Mouse (Mus musculus): ENCODE measurements around the gene Pakap. TPM values are rescaled to one million over a fixed set of nuclear protein-coding genes. Genes with fewer than 3 reads are reported as not detected.

Pakap gene
- polyA plus RNA-seq, 1 experiment from 2014 or later: 9.8 TPM

DNA sequence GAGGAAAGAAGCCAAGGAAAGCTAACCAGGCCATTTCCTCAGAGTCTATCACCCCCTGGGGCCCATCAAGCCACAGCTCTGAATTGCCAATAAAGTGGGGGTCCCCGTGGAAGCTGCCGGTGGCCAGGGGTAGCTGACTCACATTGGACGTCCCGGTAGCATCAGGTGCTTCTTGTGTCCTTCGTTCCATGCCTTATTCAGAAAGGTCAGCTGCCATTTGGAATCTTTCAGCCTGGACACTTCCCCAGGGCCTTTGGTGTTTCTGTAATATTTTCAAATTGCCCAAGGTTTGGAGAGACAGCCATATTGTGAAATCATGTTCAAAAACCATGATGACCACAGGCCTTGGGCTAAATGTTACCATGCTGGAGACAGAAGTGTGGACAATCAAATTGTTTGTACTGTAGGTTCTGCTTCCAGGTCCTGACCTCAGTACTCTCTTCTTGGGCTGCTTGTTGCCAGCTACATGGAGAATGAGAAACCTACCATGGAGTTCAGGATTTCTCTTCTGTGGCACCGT is 17.4 kb downstream of the Pakap start:
- Histone ChIP-seq H3K9ac (replicated peaks; ENCODE audit: low read depth, low read length) (no peak overlapping the region), H3K4me2 (ENCODE audit: low read depth, low read length) (no peak overlapping the region), H3K36me3 (ENCODE audit: control insufficient read depth, insufficient read depth, low read length) (no peaks in the 10 kb centered on the region), H3K4me3 (ENCODE audit: low read depth, low read length) (no peak overlapping the region), H3K9me3 (ENCODE audit: control insufficient read depth, low read length) (no peaks in the 10 kb centered on the region), H3K27ac (ENCODE audit: low read depth, low read length) (no peak overlapping the region), H3K4me1 (ENCODE audit: control insufficient read depth, insufficient read depth, low read length) (no peaks in the 10 kb centered on the region), H3K27me3 (ENCODE audit: control insufficient read depth, insufficient read depth, low read length) (no peaks in the 10 kb centered on the region)
- no peak for ATAC-seq (ENCODE audit: low read depth)
- WGBS: 78% methylated on average over 6 of the region's 6 CpGs

DNA sequence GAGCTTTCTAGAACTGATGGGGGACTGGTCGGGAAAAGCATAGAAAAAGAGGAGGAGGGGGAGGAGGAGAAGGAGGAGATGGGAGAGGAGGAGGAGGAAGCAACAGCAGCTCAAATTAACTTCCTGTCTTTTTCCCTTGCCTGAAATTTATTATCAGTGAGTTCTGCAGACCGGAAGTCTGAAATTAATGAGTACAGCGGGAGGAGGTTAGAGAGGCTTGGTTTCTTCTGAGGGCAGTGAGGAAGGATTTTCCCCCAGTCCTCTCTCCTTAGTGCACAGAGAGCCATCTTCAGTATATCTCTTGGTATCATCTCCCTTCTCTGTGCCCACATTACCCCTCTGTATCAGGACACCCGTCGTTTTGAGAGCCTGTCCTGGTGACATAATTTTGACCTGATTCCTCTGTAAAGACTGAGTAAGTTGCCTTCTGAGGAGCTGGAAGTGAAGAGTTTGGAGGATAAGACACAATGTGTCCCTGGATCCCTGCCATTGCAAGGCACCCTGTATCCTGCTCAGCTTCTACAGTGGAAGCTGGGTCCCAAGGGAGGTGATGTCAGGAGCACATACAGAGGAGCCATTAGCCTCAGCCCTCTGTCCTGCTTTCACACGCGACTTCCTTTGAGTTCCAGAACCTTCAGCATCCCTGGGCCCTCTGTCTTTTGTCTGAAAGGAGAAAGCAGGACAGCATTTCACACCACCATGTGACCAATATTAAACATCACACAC is 19.1 kb downstream of the Pakap start:
- WGBS: 69% methylated on average over 7 of the region's 7 CpGs
- Histone ChIP-seq H3K4me2 (ENCODE audit: low read depth, low read length) (no peak overlapping the region), H3K27me3 (ENCODE audit: control insufficient read depth, insufficient read depth, low read length) (no peaks in the 10 kb centered on the region), H3K4me1 (ENCODE audit: control insufficient read depth, insufficient read depth, low read length) (no peaks in the 10 kb centered on the region), H3K9me3 (ENCODE audit: control insufficient read depth, low read length) (no peaks in the 10 kb centered on the region), H3K4me3 (ENCODE audit: low read depth, low read length) (no peak overlapping the region), H3K9ac (replicated peaks; ENCODE audit: low read depth, low read length) (no peak overlapping the region), H3K36me3 (ENCODE audit: control insufficient read depth, insufficient read depth, low read length) (no peaks in the 10 kb centered on the region), H3K27ac (ENCODE audit: low read depth, low read length) (no peak overlapping the region)
- no peak for ATAC-seq (ENCODE audit: low read depth)

DNA sequence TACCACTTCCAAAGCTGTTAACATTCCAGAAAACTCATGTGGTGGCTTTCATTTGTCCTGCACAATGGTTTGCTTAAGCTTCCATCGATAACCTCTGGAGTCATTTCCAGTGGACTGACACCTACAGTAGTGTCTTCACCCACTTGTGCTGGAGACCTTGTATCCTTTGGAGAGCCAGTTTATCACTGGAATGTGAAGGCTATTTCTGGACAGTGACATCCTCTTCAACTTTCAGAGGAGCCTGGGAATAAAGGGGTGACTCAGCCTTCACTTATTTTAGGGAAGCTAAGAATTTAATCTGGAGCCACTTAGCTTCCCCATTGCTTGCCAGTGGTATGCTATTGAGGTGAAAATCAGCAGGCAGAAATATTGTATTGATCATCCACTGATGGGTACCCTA is 20.4 kb downstream of the Pakap start:
- Histone ChIP-seq H3K4me1 (ENCODE audit: control insufficient read depth, insufficient read depth, low read length) (no peaks in the 10 kb centered on the region), H3K9me3 (ENCODE audit: control insufficient read depth, low read length) (no peaks in the 10 kb centered on the region), H3K36me3 (ENCODE audit: control insufficient read depth, insufficient read depth, low read length) (no peaks in the 10 kb centered on the region), H3K27ac (ENCODE audit: low read depth, low read length) (no peak overlapping the region), H3K9ac (replicated peaks; ENCODE audit: low read depth, low read length) (no peak overlapping the region), H3K27me3 (ENCODE audit: control insufficient read depth, insufficient read depth, low read length) (no peaks in the 10 kb centered on the region), H3K4me3 (ENCODE audit: low read depth, low read length) (no peak overlapping the region), H3K4me2 (ENCODE audit: low read depth, low read length) (no peak overlapping the region)
- 92% methylated on average over 1 of the region's 1 CpGs for WGBS
- no peak for ATAC-seq (ENCODE audit: low read depth)

DNA sequence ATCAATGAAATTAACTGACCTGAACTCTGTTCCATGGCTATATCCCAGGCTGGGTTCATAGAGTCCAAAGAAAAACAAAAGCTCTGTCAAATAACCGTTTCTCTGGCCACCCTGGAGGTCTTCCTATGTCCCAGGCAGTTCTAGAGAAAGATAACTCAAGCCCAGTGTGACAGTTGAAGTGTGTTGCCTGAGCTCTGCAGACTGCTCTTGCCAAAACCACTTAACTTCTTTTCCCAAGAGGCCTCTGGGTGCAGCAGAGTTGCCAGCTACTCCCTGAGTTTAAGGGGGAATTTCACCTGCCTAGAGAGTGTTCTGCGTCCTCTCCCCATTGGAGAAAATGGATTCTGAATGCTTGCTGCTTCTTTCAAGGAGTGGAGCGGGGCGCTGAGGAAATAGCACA is 24.8 kb downstream of the Pakap start:
- no peak overlapping the region for H3K9ac ChIP-seq (replicated peaks; ENCODE audit: low read depth, low read length)
- no peaks in the 10 kb centered on the region for H3K27me3 ChIP-seq (ENCODE audit: control insufficient read depth, insufficient read depth, low read length)
- H3K4me1 ChIP-seq (ENCODE audit: control insufficient read depth, insufficient read depth, low read length): no peaks in the 10 kb centered on the region
- ATAC-seq (ENCODE audit: low read depth): no peak
- H3K27ac ChIP-seq (ENCODE audit: low read depth, low read length): no peak overlapping the region
- 75% methylated on average over 4 of the region's 4 CpGs for WGBS
- no peaks in the 10 kb centered on the region for H3K9me3 ChIP-seq (ENCODE audit: control insufficient read depth, low read length)
- H3K4me2 ChIP-seq (ENCODE audit: low read depth, low read length): no peak overlapping the region
- no peak overlapping the region for H3K4me3 ChIP-seq (ENCODE audit: low read depth, low read length)
- H3K36me3 ChIP-seq (ENCODE audit: control insufficient read depth, insufficient read depth, low read length): no peaks in the 10 kb centered on the region

DNA sequence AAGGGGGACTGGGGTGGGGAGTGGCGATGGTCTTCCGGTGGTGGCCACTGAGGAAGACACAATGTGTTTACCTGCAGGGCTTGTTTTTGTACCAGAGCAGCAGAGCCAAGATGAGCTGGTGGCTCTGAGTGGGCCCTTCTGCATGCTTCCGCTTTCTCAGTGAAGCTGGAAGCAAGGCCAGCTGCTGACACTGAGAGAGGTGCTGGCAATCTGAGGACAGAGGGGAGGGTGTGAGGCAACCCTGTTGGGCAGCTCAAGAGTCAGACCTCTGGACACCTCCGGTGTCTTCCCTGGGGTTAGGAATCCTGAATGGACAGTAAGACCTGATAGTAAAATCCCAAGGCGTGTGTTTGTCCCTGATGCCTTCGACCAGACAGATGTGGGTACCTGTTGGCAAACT is 32.0 kb downstream of the Pakap start:
- no peak overlapping the region for H3K4me2 ChIP-seq (ENCODE audit: low read depth, low read length)
- H3K36me3 ChIP-seq (ENCODE audit: control insufficient read depth, insufficient read depth, low read length): no peaks in the 10 kb centered on the region
- H3K9me3 ChIP-seq (ENCODE audit: control insufficient read depth, low read length): no peaks in the 10 kb centered on the region
- H3K27ac ChIP-seq (ENCODE audit: low read depth, low read length): no peak overlapping the region
- 89% methylated on average over 6 of the region's 6 CpGs for WGBS
- no peak overlapping the region for H3K4me3 ChIP-seq (ENCODE audit: low read depth, low read length)
- no peak for ATAC-seq (ENCODE audit: low read depth)
- H3K4me1 ChIP-seq (ENCODE audit: control insufficient read depth, insufficient read depth, low read length): no peaks in the 10 kb centered on the region
- no peaks in the 10 kb centered on the region for H3K27me3 ChIP-seq (ENCODE audit: control insufficient read depth, insufficient read depth, low read length)
- no peak overlapping the region for H3K9ac ChIP-seq (replicated peaks; ENCODE audit: low read depth, low read length)

DNA sequence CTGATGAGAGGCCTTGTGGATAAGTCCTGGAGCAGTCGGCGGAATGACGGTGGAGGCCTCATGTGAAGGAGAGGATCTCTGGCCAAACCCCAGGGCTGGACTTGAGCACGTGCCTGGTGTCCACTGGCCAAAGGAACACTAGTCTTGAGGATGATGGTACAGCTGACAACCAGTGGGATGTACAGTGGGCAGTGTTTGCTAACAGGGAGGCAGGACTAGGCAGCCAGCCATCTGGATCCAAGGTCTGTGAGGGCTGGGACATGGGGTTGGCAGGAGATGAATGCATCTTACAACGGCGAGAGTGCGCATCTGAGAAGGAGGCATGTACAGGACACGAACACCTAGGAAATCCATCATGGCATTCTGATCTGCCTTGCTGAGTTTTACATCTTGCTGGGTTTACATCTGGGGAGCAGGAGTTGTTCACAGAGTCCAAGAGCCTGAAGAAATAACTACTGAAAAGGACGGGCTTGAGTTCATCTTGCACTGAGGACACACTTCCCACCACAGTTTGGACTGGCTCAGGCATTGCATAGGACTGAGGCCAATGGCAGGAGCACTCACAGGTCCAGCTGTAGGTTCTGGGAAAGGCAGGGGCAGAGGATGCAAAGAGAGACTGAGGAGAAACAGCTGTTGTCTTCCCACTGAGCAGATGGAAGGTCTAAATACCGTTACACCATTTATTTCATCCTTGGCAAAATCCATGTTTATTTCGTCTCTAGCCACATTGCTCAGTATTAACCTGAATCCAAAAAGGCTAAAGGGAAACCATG is 32.9 kb downstream of the Pakap start:
- Histone ChIP-seq H3K4me2 (ENCODE audit: low read depth, low read length) (no peak overlapping the region), H3K27me3 (ENCODE audit: control insufficient read depth, insufficient read depth, low read length) (no peaks in the 10 kb centered on the region), H3K9ac (replicated peaks; ENCODE audit: low read depth, low read length) (no peak overlapping the region), H3K36me3 (ENCODE audit: control insufficient read depth, insufficient read depth, low read length) (no peaks in the 10 kb centered on the region), H3K9me3 (ENCODE audit: control insufficient read depth, low read length) (no peaks in the 10 kb centered on the region), H3K4me1 (ENCODE audit: control insufficient read depth, insufficient read depth, low read length) (no peaks in the 10 kb centered on the region), H3K27ac (ENCODE audit: low read depth, low read length) (no peak overlapping the region), H3K4me3 (ENCODE audit: low read depth, low read length) (no peak overlapping the region)
- WGBS: 91% methylated on average over 11 of the region's 11 CpGs
- ATAC-seq (ENCODE audit: low read depth): no peak

DNA sequence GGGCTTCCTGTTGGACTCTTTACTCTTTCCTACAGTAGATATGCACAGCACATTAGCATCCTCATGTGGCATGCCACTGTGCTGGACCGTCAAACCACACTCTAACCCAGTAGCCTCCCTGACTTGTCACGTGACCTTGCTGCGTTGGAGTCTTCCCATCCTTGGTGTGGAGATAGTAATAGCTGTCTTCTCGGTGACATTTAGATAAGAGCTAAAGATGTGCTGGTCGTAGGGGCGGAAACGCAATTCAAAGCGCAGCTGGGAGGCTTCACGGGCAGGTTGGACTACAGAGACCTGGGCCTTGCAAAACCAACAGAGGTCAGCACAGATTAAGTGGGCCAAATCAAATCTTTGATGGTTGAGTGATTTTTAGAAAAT is 33.5 kb downstream of the Pakap start:
- WGBS: 80% methylated on average over 9 of the region's 9 CpGs
- no peak overlapping the region for H3K4me3 ChIP-seq (ENCODE audit: low read depth, low read length)
- H3K4me1 ChIP-seq (ENCODE audit: control insufficient read depth, insufficient read depth, low read length): no peaks in the 10 kb centered on the region
- H3K27ac ChIP-seq (ENCODE audit: low read depth, low read length): no peak overlapping the region
- H3K4me2 ChIP-seq (ENCODE audit: low read depth, low read length): no peak overlapping the region
- H3K9me3 ChIP-seq (ENCODE audit: control insufficient read depth, low read length): no peaks in the 10 kb centered on the region
- no peak for ATAC-seq (ENCODE audit: low read depth)
- H3K36me3 ChIP-seq (ENCODE audit: control insufficient read depth, insufficient read depth, low read length): no peaks in the 10 kb centered on the region
- H3K9ac ChIP-seq (replicated peaks; ENCODE audit: low read depth, low read length): no peak overlapping the region
- no peaks in the 10 kb centered on the region for H3K27me3 ChIP-seq (ENCODE audit: control insufficient read depth, insufficient read depth, low read length)

DNA sequence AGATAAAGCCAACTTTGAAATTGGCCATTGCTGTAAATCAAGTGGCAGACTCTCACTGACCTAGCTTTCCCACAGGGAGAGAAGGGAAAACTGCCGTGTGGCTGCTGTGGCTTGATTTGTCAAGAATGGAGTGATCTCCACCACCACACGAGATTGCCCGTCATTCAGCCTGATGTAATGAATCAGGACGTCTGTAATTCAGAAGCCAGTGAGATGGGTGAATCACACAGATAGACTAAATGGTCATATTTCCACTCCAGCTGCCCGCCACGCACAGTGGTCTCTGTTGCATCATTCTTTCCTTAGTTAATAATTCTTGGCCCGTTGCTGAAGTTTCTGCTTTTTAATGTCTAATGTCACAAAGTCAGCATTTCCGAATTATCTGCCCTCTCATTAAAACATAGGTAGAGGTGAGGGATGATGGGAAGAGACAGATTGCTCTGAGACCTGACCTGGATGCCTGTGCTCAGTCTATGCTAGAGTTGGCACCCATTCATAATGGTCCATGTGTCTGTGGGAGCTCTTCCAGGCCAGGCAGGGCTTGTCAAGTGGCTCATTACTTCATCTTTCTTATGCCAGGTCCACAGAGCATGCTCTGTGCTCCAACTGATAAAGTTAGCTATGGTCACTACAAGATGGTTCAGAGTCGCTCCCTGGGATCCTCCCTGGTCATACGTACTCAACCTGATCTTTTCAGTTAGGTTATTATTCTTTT is 34.1 kb downstream of the Pakap start:
- H3K27me3 ChIP-seq (ENCODE audit: control insufficient read depth, insufficient read depth, low read length): no peaks in the 10 kb centered on the region
- 79% methylated on average over 10 of the region's 10 CpGs for WGBS
- no peak overlapping the region for H3K9ac ChIP-seq (replicated peaks; ENCODE audit: low read depth, low read length)
- H3K36me3 ChIP-seq (ENCODE audit: control insufficient read depth, insufficient read depth, low read length): no peaks in the 10 kb centered on the region
- no peak overlapping the region for H3K27ac ChIP-seq (ENCODE audit: low read depth, low read length)
- ATAC-seq (ENCODE audit: low read depth): no peak
- no peaks in the 10 kb centered on the region for H3K9me3 ChIP-seq (ENCODE audit: control insufficient read depth, low read length)
- H3K4me2 ChIP-seq (ENCODE audit: low read depth, low read length): no peak overlapping the region
- no peaks in the 10 kb centered on the region for H3K4me1 ChIP-seq (ENCODE audit: control insufficient read depth, insufficient read depth, low read length)
- H3K4me3 ChIP-seq (ENCODE audit: low read depth, low read length): no peak overlapping the region

DNA sequence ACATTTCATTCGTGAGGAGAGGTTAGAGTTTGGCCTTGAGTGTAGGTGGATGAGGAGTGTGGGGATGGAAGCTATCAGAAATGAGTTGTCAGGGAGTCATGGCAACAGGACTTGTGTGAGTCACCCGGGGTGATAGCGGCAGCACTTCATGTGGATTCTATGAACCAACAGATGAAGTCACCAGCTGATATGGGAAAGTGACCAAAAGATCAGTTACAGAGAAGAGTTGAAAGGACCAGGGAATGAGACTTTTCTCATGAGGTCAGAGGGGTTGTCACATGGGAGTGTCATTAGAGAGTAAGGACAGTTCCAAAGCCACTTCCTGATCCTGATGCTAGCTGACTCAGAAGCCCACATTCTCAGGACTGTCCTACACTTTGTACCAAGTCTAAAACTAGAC is 38.3 kb downstream of the Pakap start:
- Histone ChIP-seq H3K27me3 (ENCODE audit: control insufficient read depth, insufficient read depth, low read length) (no peaks in the 10 kb centered on the region), H3K4me2 (ENCODE audit: low read depth, low read length) (no peak overlapping the region), H3K36me3 (ENCODE audit: control insufficient read depth, insufficient read depth, low read length) (no peaks in the 10 kb centered on the region), H3K27ac (ENCODE audit: low read depth, low read length) (no peak overlapping the region), H3K4me1 (ENCODE audit: control insufficient read depth, insufficient read depth, low read length) (no peaks in the 10 kb centered on the region), H3K4me3 (ENCODE audit: low read depth, low read length) (no peak overlapping the region), H3K9me3 (ENCODE audit: control insufficient read depth, low read length) (no peaks in the 10 kb centered on the region), H3K9ac (replicated peaks; ENCODE audit: low read depth, low read length) (no peak overlapping the region)
- 89% methylated on average over 3 of the region's 3 CpGs for WGBS
- ATAC-seq (ENCODE audit: low read depth): no peak

Data from neural tube, embryonic 14.5 days (tissue).